Mouse (Mus musculus) E14TG2a.4 (cell line): Measurements from ENCODE around the gene Btrc.

Experiments used
- CTCF ChIP-seq: conservative IDR thresholded peaks from 2 replicates; pipeline ENCODE4 v1.5.1; 2014; ENCODE audit warnings: low read length
- NANOG ChIP-seq: IDR thresholded peaks from 2 replicates; pipeline ENCODE4 v1.6.1; 2014; ENCODE audit warnings: borderline replicate concordance, low read length, mixed read lengths
- POU5F1 ChIP-seq: IDR thresholded peaks from 2 replicates; pipeline ENCODE4 v1.6.1; 2014; ENCODE audit warnings: low read length, borderline replicate concordance

- TF ChIP-seq CTCF, result no peak
- TF ChIP-seq POU5F1, result no peak
- no peak for TF ChIP-seq NANOG
Measured at GRCm38 (mm10) chr19:45456896-45457295, 93.4 kb downstream of the Btrc start.
